Mouse (Mus musculus): ENCODE measurements around the gene Kansl2.

The Kansl2 gene

DNA sequence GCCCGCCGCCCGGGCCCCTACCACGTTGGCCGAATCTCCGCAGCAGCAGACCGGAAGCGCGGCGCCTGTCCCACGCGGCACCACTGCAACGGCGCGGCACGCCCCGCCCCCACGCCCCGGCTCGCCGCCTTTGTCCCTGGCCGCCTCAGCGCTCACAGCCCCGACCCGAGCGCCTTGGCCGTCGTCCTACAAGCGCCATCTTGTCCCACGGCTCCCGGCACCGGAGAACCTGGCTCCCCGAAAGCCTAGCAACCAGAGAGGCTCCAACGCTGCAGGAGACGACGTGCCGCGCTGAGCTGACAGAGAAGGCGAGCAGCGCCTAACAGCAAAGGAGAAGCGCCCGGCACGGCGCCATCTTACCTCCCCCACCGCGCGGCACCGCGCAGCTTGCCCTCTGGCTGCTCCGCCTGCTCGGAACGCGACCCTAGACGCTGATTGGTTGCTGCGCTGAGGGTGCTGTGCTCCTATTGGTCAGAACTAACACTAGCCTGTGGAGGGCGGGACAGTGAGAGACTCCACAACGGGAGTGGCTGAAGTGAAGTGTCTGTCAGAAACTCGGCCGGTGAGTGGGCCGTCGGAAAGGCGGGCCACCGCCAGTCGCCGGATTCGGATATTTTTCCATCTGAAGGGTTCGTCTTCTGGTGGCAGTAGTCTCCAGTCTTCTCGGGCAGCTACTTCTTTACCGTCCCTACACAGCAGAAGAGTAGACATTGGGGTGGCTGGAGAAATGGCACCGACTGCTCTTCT lies at the start of gene Kansl2:
TSS of gene Kansl2 (minus strand) at position 384 of the 747 bp plus-strand sequence.
- DNase-seq (ENCODE audit: low read depth, low spot score), result peak; percentile 99

- no peak for DNase-seq (ENCODE audit: low read depth, low spot score)
Measured at GRCm38 (mm10) chr15:98582996-98583395, 48.9 kb upstream of the Kansl2 start.

GRCm38 (mm10) chr15:98582410-98582809 lies 48.3 kb upstream of the Kansl2 start:
- DNase-seq (ENCODE audit: low read depth, low spot score), result no peak

GRCm38 (mm10) chr15:98579795-98580464 lies 45.9 kb upstream of the Kansl2 start:
- peak; percentile 89 for DNase-seq (ENCODE audit: low read depth, low spot score)

DNA sequence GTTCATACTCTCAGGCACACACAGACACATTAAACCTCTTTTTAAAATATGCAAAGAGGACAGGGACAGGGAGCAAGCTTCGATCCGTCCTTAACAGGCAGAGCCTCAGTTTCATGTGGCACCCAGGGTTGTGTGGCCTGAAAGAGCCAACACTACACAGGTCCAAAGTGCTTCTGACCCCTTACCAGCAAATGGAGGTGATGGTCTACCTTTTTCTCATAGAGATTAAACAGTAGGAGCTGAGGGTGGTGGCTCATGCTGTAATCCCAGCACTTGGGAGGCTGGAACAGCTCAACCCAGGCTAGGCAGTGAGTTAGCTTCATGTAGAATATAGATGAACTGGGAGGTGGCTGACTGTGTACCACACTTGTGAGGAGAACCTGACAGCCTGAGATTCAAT lies 45.2 kb upstream of the Kansl2 start:
- DNase-seq (ENCODE audit: low read depth, low spot score), result no peak

GRCm38 (mm10) chr15:98573293-98573692 lies 39.2 kb upstream of the Kansl2 start:
- no peak for DNase-seq (ENCODE audit: low read depth, low spot score)

DNA sequence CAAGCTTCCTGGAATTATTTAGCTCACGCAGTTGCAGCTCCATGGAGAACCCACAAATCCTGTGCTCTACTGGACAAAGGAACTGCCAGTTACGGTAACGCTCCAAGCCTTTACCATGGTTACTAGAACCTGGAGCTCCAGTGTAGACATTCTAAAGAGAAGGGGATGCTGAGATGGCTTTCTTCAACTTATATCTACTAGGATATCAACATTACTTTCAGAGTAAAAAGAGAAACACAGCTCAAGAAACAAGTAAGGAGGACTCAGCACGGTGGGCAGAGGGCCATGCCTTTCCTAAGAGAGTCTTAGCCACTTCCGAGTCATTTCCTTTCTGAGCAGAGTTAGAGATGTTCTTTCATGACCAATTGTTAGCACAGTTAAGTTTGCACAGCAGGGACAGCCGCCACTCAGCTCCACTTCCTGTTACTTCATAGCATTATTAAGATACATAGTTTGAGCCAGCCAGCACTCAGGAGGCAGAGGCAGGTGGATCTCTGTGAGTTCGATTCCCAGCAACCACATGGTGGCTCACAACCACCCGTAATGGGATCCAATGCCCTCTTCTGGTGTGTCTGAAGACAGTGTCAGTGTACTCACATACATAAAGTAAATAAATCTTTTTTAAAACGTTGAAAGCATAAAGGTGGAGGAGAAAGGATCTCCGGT lies 36.9 kb upstream of the Kansl2 start, which contains the start of the genes Ccnt1 and 4930415O20Rik:
TSS of gene Ccnt1 (minus strand) at position 51 of the 666 bp plus-strand sequence.
TSS of gene 4930415O20Rik (plus strand) at position 132 of the 666 bp plus-strand sequence.
- no peak for DNase-seq (ENCODE audit: low read depth, low spot score)

GRCm38 (mm10) chr15:98569795-98570365 lies 35.8 kb upstream of the Kansl2 start:
- DNase-seq (ENCODE audit: low read depth, low spot score), result no peak

DNA sequence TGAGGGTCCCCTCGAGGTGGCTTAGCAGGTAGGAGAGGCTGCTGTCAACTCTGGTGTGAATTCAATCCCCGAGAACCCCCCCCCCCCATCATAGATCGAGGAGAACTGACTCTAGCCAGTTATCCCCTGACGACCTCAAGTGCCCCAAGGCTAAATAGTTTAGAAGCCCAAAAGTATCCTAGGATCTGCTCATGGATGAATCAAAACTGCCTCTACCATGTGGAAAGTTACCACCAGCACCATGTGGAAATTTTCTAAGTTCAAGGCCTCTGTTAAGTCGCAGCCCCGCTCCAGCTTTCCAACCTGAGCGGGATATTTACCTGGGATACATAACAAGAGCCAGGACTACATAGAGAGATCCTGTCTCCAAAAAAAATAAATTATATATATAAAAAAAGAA lies 35.2 kb upstream of the Kansl2 start:
- no peak for DNase-seq (ENCODE audit: low read depth, low spot score)

DNA sequence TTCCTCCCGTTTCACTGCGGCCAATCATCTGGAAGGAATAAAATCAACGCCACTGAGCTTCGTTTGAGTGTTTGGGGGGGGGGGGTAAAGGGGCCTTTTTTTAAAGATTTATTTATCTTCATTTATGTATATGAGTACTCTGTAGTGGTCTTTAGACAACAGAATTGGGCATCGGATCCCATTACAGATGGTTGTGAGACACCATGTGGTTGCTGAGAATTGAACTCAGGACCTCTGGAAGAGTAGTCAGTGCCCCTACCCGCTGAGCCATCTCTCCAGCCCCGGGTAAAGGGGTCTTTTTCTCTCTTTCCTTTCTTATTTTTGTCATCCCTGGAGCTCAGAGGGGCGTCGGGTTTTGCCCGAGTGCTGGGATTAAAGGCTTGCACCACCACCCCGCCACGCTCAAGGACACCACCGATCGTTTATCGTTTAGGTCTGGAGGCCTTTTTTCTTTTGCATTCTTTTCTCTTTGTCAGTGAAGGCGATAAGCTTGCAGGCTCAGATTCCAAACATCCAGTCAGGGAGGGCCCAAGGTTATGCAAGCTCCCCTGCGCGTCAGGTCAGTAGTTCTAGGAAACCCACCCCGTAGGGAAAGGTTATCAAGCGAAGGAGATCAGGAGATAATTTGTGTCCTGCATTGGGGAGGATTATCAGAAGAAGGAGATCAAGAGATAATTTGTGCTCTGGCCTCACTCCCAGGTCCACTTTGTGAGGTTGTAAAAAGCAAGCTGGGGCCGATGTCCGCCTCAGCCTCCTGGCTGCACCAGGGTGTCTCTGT lies 34.4 kb upstream of the Kansl2 start:
- peak; percentile 16 for DNase-seq (ENCODE audit: low read depth, low spot score)

DNA sequence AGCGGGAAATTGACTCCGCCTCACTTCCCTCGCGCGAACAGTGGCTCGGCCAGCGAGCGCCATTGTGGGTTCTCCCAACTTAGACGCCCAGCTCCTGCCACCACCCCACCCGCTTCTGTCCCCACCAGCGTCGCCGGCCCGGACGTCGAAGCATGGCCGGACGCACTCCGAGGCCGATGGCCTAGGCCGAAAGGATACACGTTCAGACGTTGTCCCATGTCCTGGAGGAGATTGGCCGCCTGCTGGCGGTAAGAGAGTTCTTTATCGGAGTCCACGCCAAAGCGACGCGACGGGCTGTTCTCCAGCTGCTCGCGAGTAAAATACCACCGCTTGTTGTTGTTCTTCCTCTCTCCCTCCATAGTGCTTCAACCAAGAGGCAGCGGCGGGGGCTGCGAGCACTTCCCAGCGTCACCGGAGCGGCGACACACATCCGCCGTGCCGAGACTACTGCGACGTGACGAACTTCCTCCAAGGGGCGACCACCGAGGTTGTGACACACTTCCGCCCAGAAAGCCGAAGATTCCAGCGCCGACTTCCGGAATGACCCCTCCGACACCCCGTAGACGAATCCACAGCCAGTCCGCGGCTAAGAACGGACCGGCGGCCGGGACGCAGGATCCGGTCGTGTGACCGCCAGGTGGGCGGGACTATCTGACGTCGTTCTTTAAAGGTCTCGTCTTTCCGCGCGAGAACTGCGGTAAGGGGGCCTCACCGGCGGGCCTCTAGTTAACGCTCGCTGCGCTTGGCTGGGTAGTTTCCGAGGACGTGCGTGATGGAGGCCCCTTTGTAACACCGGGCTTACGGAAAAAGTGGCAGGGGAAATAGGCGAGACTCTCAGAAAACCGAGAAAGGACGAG lies 33.4 kb upstream of the Kansl2 start:
- peak; percentile 100 for DNase-seq (ENCODE audit: low read depth, low spot score)

DNA sequence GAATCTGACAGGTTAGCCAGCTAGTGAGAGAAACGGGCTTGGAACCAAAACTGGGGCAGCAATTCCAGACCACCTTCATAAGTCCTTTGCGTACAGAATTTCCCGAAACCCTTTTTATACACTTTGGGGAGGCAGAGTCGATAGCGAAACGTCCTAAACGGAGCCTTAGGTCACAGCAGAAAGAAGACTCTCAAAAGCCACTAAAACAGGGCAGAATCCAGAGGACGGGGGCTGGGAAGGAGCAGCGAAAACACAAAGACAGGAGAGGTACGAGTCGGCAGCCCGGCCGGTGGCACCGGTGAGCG lies 32.9 kb upstream of the Kansl2 start:
- DNase-seq (ENCODE audit: low read depth, low spot score), result peak; percentile 4

DNA sequence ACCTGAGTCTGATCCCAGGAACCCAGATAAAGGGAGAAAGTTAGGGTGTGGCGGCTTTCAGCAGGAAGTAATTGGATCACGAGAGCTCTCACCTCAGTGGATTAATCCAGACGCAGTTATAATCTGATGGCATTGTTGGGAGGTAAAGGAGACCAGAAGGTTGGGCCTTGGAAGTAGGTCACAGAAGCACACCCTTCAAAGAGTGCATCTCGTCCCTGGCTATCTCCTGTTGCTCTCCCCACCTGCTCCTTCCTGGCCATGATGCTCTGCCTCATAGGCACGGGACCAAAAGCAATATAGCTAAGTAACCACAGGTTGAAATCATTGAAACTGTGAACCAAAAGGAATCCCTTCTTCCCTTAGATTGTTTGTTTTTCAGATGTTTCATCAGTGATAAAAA lies 23.1 kb upstream of the Kansl2 start:
- no peak for DNase-seq (ENCODE audit: low read depth, low spot score)

DNA sequence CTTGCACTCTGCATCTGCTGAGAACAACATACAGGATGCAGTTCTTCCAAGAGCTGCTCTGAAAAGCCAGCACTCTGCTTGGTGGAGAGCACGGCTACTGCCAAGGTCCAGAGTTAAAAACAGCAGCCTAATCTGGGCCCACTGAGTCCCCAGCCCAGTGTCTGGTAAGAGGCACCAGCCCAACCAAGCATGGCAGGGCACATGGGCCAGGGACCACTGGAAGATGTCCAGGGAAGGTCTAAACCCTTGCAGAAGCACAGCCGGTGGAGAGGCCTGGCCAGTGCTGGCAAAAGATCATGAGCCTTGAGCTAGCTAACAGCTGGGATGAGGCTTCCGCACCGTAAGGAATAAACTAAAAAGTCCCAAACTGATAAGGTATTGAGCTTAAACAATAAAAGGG lies 21.8 kb upstream of the Kansl2 start:
- no peak for DNase-seq (ENCODE audit: low read depth, low spot score)

DNA sequence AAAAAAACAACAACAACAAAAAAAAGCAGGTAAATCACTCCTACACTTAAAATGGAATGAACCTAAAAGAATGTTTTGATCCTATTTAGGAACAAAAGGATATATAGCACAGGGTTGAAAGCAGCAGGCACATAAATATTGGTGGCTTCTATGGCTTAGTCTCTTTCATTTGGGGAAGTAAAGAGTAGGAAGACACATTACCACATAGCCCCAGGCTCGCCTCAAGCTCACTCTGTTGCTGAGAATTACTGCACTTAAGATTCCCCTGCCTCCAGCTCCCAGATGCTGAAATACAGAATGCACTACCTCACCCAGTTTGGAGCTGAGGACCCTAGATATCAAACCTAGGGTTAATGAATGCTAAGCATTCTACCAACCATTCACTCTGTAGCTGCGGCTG lies 18.7 kb upstream of the Kansl2 start:
- no peak for DNase-seq (ENCODE audit: low read depth, low spot score)

DNA sequence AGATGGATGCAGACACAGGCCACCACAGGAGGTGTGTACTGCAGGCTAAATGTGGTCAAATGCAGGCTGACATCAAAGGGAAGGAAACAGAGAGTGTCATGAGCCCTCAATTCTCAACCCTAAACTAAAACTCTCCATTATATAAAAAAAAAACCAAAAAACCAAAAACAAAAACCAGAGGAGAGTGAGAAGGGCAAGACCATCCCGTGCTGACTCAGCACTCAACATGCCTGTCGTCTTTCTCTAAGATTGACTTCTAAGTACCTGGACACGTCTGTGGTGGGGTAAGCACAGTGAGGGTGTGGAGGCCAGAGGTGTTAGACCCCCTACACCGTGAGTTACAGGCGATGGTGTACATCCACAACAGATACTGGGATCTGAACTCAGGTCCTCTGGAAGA lies 12.8 kb upstream of the Kansl2 start:
- no peak for DNase-seq (ENCODE audit: low read depth, low spot score)

DNA sequence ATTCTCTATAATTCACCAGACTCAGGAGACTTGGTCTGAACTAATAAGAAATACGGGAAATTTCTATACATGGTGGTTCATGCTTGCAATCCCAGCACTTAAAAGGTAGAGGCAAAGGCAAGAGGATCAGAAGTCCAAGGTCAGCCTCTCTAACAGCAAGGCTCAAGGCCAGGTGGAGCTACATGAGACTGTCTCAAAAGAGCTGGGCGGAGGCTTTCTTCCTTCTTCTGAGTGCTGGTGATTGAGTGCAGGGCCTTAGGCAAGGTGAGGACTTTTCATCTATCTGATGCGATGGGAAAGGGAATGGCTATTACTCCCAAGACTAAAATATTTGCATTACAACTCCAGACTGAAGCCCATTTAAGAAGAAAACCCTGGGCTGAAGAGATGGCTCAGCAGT lies 11.1 kb upstream of the Kansl2 start:
- DNase-seq (ENCODE audit: low read depth, low spot score), result no peak

GRCm38 (mm10) chr15:98543341-98543740 lies 9.3 kb upstream of the Kansl2 start:
- DNase-seq (ENCODE audit: low read depth, low spot score), result no peak

GRCm38 (mm10) chr15:98541064-98541463 lies 7.0 kb upstream of the Kansl2 start:
- DNase-seq (ENCODE audit: low read depth, low spot score), result no peak

GRCm38 (mm10) chr15:98537923-98538322 lies 3.9 kb upstream of the Kansl2 start:
- DNase-seq (ENCODE audit: low read depth, low spot score), result no peak

Data from mesoderm, embryonic 11.5 days (tissue).